Mouse (Mus musculus) heart, postnatal 25 days (tissue): ENCODE measurements at regions not wholly inside any gene's neighbourhood (a gene's known extent, or its start where the extent isn't known, plus 50 kb on each side); places are given as distances from the start of the nearest gene placed in this dataset.

Experiments used
- DNase-seq: peaks from one replicate; pipeline ENCODE4 v3.0.0; 2022; ENCODE audit warnings: low spot score
- intact Hi-C: fragments of 180-260 bp; cut with DNase I; formaldehyde crosslinking; loops from one replicate; pipeline ENCODE4 v1.15.1; 2025

DNA sequence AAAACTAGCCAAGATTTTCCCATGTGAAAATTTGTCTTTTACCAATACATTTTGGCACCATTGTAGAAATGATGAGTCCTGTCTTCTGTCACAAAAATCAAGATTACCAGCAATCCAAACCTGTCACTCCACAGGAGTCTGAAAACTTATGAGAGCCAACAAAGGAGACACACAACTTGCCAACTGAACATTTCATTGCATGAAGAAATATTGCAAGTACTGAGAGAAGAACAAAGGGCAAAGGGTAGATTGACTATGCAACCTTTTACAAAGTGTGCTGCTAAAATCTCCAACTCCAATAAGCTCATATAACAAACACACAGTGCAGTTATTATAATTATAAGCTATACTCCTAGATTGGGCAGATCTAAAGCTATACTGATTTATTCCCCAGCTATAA is 108.7 kb upstream of the Cpeb2 start:
- intact Hi-C loops = no loop called here
- no peak for DNase-seq

DNA sequence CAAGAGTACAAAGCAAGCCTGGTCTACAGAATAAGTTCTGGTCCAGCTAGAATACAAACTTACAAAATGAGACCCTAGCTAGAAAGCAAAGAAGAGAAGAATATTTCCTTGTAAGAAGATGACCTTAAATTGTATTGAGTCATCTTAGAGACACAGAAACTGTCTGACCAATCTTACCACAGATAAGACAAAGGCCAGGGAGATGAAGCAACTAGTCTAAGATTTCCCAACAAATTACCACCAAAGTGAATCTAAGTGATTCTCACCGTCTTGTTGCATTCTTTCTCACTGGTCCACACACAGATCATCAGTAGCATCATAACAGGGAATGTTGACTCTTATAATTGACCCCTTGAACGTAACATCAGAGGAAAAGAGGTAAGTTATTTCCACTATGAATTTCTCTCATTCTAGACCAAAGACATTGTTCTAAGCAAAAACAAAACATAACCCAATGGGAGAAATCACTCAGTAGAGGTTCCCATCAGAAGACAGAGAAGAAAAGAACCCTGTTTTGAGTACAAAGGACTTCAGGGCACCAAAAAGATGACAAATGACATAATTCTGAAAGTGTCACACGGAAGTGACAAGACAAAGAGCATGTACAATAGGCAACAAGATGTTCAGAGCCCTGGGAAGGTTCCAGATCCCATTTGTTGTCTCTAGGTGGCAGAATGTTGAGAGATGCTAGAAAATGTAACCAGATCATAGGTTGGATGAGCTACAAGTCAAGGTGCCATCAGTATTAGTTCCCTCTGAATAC is 107.0 kb upstream of the Cpeb2 start:
- no peak for DNase-seq
- intact Hi-C loops = no loop called here

DNA sequence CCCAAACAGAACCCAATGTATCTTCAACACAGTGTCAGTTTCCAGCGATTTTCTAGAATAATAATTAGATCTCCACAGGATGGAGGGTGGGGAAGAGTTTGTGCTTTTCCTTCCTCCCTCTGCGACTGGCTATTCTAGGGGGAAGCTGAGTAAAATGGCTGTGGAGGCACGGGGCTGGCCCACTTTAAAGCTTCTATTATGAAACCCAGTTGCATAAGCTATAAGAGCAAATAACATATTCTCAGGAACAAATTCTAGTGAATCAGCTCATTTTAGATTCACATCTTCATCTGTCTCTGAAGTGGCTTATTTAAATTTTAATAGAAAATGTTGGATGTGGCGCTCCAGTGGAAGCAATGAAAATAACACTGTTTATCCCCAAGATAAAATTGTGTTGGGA is 102.6 kb upstream of the Cpeb2 start:
- intact Hi-C loops = no loop called here

DNA sequence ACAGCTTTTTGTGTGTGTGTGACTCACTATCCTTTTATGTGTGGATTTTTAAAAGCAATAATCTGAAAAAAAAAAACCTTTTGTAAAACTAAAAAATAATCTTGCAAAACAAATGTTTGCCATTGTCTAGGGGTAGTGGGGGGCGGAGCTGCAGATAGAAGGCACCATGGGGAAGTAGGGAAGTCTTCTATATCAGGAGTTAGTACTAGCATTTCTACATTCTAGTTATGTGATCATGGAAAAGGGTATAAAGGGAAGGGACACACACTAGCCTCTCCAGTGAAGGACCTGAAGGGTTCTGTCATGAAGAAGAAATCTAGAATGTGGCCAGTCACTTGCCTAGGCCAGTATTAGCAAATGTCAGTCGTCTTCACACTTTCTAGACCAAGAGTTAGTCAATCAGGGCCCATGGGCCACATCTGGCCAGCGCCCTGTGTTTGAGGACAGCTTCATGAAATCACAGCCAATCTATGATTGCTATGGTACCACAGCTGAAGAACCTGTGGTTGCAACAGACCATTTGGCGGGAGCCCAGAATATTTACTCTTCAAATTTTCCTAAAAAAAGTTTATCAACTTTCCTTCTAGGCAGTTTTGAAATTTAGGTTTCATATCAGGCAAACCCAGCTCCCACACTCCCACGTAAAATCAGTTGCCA is 101.9 kb upstream of the Cpeb2 start:
- intact Hi-C loops = no loop called here
- DNase-seq = no peak

More for the DNA sequence above, 102.6 kb upstream of the Cpeb2 start:
- no peak for DNase-seq

DNA sequence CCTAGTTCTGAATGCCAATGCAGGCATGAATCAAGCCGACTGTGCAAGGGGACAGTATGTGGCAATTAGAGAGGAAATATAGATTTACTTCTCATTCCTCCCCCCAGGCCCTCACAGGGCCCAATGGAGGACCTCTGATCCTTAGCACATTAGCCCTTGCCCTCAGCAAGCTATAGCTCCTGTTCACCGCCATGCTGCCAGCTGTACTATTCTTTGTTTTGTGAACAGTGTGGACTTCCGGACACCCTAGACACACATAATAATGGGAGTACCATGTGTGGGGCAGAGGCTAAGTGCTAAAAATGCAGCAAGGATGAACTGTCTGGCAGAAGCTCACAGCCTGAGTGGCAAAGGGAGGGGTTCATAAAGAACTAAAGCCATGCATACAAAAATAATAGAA is 99.3 kb upstream of the Cpeb2 start:
- intact Hi-C loops = no loop called here
- no peak for DNase-seq

DNA sequence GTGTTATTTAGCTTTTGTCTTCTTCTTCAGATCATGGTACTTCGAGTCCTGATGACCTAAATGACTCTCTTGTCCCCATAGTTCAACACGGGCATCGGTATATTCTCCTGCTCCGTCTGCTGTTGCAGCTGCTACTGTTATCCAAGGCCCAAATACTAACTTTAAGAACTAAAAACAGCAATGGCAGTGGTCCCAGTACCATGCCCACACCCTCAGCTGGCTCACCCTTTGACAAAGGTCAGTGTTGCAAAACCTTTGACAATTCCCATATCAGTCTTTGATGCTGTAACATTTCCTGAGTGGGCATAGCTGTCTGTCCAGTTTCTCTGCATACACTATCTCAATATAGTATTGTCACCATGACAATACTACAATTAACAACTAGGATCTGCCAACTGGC is 96.8 kb upstream of the Cpeb2 start:
- intact Hi-C loops = no loop called here

DNA sequence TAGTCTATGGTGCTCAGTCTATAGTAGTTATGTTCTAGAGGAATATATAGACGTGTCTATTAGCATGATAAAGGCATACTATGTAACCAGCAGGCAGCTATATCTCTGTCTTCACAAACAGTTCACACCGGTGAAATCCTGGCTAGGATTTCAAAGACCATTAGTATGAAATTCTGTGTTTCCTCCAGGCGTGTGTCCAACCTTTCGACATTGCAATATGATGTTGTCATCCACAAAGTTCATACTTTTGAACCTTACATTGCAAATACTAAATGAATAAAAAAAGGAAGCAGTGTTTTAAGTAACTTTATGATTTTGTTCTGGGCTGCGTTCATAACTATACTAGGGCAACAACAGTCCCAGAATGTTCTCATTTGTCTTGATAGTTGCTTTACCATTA is 95.2 kb upstream of the Cpeb2 start:
- DNase-seq = no peak
- intact Hi-C loops = no loop called here

More for the DNA sequence above, 96.8 kb upstream of the Cpeb2 start:
- no peak for DNase-seq

DNA sequence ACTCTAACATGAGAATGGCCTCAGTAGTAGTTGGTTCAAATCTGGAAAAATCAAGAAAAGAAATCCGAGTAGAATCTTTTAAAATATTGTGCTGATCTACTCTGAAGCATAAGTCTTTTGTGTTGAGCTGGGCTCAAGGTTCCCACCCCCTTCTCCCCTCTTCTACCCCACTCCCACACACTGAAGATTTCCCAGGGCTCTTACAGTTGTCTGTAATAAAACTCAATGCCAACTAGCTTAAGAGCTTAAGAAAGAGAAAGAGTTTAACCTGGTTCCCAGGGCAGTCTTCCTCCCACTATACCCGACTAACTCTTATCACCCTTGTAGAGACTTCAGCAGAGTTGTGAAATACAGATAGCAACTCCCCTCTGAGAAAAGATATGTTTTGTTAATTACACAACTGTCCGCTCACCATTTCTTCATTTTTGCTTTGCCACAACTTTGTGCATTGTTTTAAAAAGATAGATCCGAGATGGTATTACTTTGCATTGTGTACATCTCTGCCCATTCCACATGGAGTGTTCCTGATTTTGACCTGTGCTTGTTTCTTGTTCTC is 94.0 kb upstream of the Cpeb2 start:
- intact Hi-C loops = no loop called here

DNA sequence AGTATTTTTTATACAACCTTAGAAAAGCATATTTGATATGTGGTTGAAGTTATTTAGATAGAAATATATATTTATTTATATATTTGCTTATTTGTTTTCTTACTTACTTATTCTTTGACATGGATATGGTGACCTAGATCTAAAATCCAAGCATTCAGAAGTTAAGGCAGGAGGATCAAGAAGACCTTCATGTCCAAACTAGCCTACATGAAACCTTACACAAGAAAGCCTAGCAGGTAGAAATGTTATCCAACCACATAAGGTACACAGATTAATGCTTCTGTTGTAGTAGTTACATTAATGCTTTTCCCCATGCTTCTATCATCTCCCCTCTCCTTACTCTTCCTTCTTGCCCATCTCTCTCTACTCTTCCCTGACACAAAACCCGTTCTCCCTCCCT is 93.2 kb upstream of the Cpeb2 start:
- DNase-seq = no peak
- intact Hi-C loops = no loop called here

More for the DNA sequence above, 94.0 kb upstream of the Cpeb2 start:
- no peak for DNase-seq

DNA sequence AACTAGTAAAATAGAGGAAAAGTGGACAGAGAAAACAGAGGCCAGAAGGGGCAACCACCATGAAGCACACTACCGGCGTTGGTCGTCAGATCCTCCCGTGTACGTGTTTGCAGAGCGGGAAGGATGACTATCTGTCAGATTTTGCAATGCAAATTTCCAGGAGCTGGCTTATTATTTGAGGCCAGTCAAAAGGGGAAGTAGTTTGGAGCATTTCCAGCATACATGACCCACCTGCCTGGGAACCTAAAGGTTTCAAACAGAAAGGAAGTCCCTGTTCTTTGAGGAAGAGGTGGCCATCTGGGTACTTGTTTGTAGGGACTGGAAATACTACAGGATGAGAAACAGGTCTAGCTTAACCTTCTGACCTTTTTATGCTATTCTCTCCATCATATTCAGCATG is 87.0 kb upstream of the Cpeb2 start:
- intact Hi-C loops = no loop called here
- no peak for DNase-seq

DNA sequence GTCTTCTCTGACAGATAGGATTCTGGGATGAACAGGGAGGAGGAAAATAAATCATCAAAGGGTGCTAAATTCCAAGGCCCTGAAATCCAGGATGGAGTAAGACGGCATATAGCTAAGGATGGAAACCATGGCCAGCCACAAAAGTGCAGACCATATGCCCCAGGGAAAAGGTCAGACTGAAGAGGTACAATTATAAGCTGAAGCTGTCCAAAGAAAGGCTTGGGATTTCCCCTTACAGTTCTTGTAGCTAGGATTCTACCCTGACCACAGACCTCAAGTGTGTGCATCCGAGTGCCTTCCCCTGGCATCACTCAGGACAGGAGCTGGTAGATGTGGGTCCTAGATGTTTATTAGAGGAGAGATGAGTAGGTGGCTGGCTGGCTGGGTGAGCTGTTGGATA is 86.0 kb upstream of the Cpeb2 start:
- intact Hi-C loops = no loop called here
- DNase-seq = no peak

DNA sequence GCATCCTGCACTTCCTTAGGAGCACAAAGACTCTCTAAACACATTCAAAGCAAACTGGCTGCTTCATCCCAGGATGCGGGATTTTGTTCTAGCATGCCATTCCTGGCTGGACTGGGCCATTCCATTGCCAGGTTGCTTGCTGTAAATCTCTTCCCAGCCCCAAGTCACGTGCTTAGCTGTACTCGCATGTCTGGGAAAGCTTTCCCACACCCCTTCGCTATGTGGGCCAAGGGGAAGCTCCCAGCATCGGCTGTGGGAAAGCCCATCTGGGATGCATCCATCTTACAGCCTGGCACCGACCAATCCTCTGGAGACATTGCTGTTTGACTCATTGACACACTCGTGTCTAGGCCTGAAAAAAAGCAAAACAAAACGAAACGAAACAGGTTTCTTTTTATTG is 84.5 kb upstream of the Cpeb2 start:
- no peak for DNase-seq
- intact Hi-C loops = no loop called here

DNA sequence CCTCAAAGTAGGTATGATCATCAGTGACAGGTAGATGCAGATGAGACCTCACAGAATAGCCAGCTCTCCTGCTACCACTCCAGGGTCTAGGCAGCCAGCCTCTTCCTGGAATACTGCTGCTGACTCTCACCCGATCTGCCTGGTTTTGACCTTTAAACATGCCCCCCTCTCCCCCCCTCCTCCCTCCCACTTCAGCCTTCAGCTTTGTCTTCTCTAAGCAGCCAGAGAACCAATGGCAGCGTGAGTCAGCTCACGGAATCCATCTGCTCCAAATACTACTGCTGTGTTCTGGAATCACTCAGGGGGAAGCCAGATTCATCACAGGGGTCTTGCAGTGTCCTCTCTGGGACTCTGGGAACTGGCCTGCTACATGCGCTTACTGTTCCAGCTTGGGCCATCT is 83.4 kb upstream of the Cpeb2 start:
- no peak for DNase-seq
- intact Hi-C loops = no loop called here

DNA sequence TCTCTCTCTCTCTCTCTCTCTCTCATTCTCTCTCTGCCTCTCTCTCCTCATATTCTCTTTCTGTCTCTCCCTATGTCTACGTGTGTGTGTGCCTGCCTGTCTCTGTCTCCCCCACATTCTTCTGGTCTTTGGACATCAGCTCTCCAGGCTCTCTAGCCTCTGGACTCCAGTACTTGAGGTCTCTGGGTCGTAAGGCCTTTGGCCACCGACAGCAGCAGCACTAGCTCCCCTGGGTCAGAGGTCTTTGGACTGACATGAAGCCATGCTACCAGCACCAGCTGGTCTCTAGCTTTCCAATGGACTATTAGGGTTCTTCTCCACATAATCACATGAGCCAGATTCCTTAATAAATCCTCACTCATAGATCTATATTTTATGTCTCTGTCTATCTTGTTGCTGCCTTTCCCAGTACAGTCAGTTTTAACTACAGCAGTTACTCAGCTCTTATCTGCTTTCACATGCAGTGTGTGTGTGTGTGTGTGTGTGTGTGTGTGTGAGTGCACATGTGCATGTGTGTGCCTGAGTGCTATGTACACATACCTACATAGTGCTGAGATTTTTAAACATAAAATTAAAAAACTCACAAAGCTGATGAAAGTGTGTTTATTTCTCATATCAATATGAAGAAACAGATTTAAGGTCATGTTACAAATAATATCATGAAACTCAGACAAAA is 81.7 kb upstream of the Cpeb2 start:
- no peak for DNase-seq
- intact Hi-C loops = no loop called here

DNA sequence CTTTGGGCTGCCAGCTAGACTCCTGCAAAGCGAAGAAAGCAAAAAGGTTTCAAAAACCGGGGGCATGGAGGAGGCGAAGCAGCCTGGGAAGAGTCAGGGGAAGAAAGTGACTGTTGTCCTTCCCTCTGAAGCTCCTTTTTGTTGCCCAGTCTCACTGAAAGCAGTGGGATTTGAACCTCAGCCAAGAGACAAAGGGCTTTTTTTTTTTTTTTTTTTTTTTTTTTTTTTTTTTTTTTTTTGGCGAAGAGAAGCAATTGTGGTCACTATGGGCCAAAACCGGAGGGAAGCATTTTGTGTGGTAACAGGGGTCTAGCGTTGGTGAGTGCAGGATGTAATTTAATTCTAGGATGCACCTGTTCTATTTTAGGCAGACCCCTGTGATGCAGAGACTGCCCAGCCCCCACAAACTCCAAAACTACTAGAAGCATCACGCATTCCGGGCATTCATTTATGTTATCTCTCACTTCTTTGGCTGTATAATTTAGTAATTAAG is 80.8 kb upstream of the Cpeb2 start:
- intact Hi-C loops = no loop called here
- DNase-seq = no peak

DNA sequence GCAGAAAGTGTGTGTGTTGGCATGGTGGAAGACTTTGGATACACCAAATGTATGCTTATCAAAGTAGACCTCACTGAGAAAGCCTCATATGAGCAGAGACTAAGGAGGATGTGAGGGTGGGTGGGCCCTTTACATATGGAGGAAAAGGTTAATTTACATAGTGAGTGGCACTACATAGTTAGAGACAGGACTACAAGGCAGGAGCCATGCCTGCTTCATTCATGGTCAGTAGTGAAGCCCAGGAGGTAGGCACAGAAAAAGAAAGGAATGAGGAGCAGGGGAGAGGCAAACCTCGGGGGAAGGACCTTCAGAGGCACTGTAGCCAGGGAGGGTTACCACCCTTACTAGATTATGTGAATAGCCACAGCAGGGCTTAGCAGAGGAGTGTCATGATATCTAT is 80.1 kb upstream of the Cpeb2 start:
- intact Hi-C loops = no loop called here
- DNase-seq = no peak

DNA sequence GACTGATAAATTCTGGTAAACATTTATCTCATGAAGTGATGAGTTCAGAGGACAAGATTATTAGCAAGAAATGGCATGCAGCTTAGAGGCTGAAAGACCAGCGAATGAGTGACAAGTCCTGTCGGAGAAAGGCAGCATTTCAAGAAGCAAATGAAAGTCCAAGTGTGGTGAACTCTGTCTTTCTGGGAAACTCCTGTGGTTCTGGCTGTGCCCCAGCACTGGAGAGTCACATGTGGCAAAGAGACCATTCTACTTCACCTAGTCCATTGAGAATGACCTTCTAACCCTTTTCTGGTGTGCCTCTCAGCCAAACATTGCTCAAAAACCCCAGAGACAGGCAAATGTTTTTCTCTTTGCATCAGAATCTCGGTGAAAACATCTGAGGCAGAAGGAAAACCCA is 76.2 kb upstream of the Cpeb2 start:
- intact Hi-C loops = no loop called here
- no peak for DNase-seq

DNA sequence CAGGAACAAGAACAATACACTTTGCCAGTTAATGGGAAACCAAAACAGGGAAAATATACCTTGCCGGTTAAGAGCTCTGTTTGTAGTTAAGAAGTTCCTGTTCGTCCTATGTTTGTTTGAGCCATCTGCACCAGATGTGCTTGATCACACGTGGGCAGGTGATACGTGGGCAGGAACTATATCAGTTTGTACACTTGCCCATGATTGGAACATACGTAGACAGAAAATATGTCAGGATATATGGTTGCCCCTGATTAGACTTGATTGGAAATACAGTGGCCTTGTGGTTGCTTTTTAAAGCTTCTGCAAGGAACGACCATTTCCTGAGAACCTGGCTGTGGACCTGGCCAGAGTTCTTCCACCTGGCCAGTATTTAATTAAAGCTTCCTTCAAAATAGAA is 72.8 kb upstream of the Cpeb2 start:
- DNase-seq = no peak
- intact Hi-C loops = no loop called here

DNA sequence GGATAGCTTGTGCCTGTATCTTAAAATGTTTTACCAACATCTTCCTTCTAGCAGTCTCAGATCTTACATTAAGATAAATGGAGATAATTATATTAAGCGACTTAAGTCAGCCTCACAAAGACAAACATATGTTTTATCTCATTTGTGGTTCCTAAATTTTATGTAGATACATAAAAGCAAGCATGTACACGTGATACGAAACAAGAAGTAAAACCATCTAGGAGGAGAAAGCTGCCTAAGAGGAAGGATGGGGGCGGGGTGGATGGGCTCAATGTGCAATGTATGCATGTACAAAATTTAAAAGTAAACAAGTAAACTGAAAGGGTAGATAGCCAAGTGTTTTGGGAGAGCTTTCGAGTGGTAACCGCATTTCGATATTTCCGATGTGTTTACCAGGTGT is 51.5 kb upstream of the Cpeb2 start:
- intact Hi-C loops = no loop called here
- no peak for DNase-seq
